Mouse (Mus musculus): Measurements from ENCODE around the gene Adgrg3. TPM values are rescaled to one million over a fixed set of nuclear protein-coding genes. Genes with fewer than 3 reads are reported as not detected.

Adgrg3 gene
- 15.5 and 21.6 TPM in 2 replicates for total RNA-seq (2015)
- total RNA-seq (2017), result 28.8 and 38.7 TPM in 2 replicates

DNA sequence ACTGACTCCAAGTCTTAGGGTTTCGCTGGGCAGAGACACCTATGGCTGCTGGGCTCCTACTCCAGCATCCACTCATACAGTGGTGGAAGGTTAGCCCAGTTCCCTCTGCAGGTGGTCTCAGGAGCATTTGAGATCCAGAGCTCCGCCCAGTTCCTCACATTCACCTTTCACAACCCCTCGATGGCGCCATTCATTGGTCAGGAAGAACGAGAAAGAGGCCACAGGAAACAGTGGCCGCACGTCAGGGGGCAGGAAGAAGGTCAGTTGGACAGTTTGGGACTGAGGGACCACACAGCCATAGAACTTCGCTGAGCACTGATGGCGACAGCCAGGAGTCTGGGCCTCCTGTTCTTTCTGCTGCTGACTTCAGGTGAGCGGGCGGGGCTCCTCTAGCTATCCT, at the start of gene Adgrg3:
TSS of gene Adgrg3 (plus strand) at position 242 of the 400 bp plus-strand sequence.
- peak; percentile 72 for ATAC-seq (ENCODE audit: poor library complexity, severe bottlenecking)

DNA sequence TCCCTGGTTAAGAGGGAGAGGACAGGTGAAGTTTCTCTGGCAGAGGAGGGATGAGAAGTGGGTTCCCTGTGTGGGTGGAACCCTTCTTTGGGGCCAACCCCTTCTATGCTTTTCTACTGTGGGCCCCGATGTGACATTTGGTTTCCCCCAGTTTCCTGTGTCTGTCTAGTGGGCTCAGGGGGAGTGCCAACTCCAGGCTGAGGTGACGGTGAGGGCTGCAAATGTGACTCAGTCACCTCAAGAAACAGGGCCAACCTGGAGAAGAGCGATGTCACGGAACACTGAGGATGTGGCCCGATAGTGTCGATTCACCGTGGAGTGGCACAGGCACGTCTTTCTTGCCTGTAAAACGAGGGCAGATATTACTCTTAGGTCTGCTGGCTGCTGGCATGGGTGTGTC, 44.2 kb upstream of the Adgrg3 start:
- ATAC-seq (ENCODE audit: poor library complexity, severe bottlenecking), result peak; percentile 30; the same call in 1 of the 2 replicates

DNA sequence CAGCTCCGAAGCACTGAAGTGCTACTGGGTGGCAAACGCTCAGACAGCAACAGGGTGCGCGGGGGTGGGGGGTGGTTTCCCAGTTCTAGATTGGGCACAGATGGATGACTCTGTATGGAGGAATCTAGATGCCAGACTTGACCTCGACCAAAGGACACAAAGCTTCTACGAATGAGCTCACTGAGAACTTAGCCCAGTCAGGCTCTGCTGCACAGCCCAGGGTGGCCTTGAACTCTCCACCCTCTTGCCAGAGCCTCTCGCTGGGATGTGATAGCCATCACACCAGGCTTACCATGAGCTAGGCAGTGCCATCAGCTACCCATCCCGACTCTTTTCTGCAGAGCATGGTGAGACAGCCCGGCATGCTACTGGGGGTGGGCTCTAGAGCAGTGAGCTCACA, 43.7 kb upstream of the Adgrg3 start:
- ATAC-seq (ENCODE audit: poor library complexity, severe bottlenecking), result no peak

DNA sequence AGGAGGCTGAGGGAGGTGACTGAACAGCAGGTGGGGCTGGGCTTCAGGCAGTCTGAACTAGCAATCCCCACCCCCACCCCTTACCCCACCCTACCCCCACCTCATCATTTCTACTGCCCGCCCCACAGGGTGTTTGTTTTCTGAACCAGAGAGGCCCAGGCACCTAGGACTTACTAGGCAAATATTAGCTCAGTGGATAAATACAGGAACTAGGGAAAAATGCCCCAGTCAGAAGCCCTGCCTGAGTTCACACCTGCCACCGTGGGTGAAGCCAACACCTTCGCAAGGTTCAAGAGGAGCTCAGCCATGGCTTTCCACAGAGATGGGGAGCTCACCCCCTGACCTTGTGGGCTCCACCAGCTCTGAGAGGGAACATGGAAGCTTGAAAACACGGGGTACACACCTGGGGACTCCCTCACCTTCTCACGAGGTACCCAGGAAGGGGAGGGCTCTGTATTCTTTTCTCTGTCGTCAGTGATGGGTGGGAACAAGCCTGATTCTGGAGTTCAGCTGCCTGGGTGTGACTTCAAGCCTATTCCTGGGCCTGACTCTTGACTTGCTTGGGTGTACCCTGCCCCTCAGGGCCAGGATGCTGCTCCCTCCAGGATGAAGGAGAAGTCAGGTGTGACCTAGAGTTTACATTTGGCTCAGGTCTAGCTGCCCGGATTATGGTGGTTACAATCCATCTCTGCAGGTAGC, 42.9 kb upstream of the Adgrg3 start, which contains the start of gene Adgrg1:
TSS of gene Adgrg1 (plus strand) at position 285 of the 699 bp plus-strand sequence.
- ATAC-seq (ENCODE audit: poor library complexity, severe bottlenecking), result no peak

DNA sequence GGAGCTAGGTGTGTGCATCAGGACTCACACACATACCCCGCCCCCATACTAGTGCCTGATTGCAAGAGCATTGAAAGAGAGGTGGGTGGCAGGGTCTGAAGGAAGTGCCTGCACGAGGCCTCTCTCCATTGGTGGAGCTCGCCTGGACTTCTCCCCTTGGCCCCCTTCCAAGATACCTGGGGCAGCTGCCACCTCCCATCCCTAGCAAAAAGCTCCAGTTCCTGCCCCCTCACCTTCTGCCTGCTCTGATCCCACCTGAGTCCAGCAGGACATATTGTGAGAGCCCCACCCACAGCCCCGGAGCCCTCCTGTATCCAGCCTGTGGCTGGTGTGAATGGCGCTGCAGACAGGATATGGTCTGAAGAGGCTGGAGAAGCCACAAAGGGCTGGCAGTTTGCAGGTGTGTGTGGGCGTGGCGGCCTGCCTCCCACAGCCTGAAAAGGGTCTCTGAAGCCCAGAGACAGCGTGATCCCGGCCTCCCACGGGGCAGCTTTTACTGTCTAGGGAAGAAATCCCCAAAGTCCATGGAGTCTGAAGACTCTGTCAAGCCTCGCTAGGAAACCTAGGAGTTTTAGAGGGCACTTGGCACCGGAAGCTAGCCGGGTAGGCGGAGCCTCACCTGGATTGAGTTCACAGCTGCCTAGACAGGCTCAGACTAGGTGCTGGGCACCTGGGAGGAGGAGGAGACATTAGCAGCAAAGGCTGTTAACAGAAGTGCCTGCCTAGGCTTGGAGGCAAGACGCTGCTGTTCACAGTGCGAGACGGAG, 40.7 kb upstream of the Adgrg3 start:
- peak; percentile 38 for ATAC-seq (ENCODE audit: poor library complexity, severe bottlenecking)

DNA sequence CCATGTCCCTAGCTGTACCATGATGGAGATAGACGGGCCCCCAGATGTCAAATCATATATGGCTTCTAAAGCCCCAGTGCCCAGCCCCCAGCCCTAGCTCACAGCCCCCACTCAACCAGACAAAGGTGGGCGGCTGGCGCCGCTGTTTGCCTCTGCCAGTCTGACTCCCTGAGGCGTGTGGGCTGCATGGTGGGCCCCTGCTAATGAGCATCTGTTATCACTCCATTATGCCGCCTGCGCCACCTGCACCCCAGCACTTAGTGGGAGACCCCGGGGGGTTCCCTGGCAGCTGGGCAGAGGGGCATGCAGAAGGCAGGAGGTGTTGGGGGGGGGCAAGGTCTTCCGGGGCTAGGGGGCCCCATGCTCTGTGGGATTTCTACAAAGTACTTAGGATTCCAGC, 39.4 kb upstream of the Adgrg3 start:
- ATAC-seq (ENCODE audit: poor library complexity, severe bottlenecking), result no peak

DNA sequence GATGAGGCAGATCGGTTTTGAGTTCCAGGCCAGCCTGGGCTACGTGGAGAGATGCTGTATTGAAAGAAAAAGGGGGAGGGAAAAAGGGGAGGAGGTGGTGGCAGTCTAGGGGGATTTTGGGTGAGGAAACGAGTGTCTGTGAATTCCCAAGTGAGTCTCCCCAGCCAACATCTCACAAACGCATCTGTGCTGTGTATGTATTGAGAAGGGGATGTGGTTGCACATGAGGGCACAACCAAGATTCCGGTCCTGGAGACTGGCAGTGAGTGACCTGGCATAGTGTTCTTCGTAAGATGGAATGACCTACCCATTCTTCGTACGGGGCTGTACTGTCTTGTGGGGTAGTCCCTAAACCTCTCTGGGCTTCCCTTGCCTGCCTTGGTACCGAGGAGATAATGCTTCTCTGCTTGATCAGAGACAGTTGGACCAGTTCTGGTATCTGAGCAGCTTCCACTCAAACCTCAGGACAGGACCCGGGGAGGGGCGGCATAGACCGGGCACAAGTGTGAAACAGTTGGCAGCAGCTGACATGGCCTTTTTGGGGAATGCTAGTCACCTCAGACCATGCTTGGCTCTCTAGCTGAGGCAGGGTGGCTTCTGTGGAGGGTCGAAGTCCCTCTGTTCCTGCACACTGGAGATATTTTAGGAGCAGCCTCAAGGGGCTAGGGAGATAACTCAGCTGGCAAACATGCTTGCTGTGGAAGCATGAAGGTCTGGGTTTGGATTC, 38.7 kb upstream of the Adgrg3 start:
- peak; percentile 33; the same call in 1 of the 2 replicates for ATAC-seq (ENCODE audit: poor library complexity, severe bottlenecking)

DNA sequence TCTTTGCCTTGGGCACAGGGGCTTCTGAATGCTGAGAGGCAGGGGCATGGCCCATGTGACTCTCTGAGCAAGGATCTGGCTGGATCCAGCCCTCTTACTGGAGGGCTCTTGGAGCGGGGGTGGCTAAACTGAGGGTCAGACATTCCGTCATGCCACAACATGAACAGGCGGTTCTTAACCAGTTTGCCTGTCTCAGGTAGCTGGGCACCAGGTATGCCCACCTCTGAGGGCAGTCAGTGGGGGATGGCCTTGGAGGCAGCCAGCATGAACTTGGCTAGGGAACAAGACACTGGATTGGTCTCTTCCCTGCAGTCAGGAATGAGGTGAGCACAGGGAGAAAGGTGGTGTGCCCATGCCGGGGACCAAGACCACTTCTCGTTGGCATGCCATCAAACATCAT, 37.3 kb upstream of the Adgrg3 start:
- ATAC-seq (ENCODE audit: poor library complexity, severe bottlenecking), result no peak

DNA sequence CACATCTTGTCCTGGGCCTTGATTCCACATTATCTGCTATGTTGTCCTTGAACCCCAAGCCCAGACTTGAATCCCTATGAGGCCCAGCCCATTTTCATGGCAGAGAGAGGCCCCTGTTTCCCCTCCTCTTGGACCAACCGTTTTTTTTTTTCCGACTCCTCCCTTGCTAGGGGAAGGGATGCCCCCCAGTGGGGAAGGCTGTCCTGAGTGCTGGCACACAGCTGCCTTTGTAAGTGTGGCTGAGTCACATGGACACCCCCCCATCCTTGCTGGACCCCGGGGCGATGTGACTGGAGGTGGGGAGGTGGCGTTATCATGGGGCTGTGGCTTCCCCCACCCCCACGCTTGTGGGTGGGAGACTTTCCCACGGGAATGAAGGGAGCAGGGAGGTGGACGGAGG, 36.5 kb upstream of the Adgrg3 start:
- ATAC-seq (ENCODE audit: poor library complexity, severe bottlenecking), result no peak

DNA sequence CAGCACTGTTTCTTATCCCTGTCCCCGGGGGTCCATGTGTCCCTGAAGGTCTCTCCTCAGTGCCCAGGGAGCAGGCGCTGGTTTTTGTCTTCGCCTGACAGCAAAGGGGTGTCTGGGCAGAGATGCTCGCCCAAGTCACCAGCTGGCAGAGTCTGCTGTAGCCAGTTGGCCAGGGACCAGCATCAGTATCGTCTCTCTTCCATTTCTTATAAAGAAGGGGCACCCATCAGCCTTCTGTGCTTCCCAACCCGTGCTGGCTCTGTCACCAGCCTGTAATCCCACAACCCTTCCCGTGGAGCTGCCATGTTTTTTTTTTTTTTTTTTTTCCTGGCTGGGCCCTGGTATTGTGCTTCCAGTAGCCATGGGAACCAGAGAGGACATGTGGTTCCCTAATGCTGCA, 35.6 kb upstream of the Adgrg3 start:
- ATAC-seq (ENCODE audit: poor library complexity, severe bottlenecking), result no peak

DNA sequence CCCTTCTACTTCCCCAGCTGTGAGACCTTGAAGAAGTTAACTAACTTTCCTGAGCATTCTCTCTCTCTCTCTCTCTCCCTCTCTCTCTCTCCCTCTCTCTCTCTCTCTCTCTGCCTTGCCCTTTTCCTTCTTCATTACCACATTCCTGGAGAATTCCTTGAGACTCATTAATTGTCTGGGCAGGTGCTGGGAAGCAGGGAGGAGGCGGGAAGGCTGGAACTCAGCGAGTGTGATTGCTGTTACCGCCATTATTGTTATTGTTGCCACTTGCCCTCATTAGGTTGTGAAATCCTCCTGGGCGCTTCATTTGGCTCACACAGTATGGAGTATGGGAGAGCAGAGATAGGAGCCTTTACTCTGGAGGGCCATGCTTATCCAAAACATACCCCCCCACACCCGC, 34.3 kb upstream of the Adgrg3 start:
- ATAC-seq (ENCODE audit: poor library complexity, severe bottlenecking), result no peak

DNA sequence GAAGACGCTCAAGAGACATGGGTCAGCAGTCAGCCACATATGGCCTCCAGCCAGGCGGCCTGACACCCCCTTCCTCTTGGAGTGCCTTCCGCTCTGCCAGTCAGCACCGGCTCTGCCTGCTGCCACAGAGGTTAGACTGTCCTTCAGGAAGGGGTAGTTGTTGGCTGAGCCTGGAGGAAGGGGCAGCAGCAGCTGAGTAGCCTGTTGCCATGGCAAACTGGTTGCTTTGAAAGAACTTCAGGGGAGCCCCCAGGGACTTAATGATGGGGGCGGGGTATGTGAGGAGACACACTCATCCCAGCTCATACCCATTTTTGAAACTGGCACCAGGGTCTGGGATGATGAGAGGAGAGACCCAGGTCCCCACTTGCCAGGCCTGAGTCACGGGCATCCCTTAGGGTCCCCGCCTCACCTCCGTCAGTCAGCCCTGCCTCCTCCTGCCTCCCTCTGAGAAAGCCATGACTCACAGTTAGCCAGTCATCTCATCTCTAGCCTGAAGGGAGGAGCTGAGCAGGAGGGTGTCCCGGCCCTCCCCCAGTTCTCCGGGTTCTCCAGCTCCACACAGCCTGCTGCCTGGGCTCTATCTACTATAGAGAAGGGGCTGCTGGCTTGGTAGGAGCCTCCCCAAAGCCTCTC, 33.5 kb upstream of the Adgrg3 start:
- peak; percentile 67 for ATAC-seq (ENCODE audit: poor library complexity, severe bottlenecking)

DNA sequence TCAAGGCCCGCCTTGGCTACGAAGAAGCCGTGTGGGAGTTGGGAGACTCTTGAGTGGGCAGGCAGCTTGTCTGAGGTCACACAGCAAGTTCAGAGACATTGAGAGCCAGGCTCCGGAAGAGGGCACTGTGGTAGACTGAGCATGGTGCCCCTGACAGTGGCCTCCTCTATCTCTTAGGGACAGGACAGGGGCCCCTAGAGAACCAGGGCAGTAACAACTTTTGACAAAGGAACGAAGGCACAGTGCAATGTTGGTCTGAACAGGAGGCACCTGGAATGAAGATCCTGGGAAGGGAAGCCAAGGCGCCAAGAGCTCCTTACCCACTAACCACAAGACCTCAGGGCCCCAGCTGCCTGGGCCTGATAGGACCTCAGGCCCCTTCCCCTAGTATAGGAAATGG, 32.5 kb upstream of the Adgrg3 start:
- peak; percentile 60 for ATAC-seq (ENCODE audit: poor library complexity, severe bottlenecking)

DNA sequence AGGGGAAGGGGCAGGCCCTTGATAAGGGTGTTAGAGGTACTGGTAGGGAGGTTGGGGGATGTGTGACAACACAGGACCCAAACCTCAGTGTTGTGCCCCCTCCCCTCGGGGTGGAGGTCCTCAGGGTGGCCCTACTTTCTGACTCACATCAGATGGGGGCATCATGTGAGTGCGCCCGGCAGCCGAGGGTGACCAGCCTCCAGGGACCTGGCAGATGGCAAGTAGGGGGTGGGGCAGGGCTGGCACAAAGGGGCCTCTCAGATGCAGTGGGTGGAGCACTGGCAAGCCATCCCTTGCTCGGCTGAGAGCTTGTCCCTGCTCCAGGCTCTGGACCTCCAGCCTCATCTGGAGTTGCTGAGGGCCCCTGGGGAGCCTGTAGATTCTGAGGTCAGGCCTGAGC, 30.8 kb upstream of the Adgrg3 start:
- ATAC-seq (ENCODE audit: poor library complexity, severe bottlenecking), result no peak

DNA sequence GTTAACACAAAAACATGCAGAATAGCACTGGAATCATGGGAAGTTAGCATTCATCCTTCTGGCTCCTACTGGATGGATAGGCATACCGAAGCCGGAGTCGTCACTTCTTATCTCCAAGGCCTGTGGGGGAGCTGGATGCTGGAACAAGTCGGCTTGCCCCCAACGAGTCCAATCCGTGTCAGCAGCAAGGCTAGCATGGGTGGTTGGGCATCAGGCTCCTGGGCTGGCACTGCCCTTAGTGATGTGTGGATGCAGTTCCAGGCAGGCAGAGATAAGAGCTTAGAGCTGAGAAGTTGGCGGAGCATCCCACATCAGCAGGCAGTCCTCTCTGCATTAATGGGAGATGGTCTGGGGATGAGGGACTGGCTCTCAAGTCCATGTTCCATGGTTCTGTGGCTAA, 29.9 kb upstream of the Adgrg3 start:
- ATAC-seq (ENCODE audit: poor library complexity, severe bottlenecking), result no peak

DNA sequence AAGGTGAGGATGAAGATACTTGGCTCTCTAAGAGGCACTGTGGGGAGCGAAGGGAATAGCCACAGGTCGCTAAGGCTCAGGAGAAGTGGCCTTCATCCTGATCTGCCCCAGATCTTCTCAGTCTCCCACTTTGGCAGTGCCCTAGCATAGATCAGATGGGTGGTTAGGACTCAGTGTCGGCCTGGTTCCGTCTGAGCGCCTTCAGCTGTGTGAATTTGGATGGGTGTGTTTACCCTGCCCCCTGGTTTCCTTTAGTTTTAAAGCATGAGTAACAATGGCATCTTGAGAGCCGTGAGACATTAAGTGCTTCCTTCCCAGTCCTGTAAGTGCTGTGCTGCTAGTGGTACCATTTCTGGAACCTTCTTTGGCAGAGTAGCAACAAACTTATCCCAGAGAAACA, 28.9 kb upstream of the Adgrg3 start:
- ATAC-seq (ENCODE audit: poor library complexity, severe bottlenecking), result no peak

DNA sequence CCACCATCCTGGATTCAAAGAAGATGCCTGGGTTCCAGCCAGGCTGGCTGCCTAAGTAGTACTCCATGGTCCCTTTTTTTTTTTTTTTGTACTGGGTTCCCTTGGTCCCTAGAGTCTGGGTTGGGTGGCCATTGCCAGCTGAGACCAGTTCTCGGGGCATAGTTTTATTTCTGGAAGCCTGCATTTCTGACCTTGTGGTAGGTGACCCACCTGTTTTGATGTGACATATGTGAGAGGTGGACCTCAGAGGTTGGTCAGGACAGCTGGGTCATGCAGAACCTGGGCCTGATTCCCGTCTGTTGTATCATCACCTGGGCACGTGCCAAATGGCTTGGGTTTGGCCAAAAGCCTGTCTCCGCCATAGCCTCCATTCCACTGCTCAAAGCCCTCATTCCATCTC, 27.8 kb upstream of the Adgrg3 start:
- no peak for ATAC-seq (ENCODE audit: poor library complexity, severe bottlenecking)

DNA sequence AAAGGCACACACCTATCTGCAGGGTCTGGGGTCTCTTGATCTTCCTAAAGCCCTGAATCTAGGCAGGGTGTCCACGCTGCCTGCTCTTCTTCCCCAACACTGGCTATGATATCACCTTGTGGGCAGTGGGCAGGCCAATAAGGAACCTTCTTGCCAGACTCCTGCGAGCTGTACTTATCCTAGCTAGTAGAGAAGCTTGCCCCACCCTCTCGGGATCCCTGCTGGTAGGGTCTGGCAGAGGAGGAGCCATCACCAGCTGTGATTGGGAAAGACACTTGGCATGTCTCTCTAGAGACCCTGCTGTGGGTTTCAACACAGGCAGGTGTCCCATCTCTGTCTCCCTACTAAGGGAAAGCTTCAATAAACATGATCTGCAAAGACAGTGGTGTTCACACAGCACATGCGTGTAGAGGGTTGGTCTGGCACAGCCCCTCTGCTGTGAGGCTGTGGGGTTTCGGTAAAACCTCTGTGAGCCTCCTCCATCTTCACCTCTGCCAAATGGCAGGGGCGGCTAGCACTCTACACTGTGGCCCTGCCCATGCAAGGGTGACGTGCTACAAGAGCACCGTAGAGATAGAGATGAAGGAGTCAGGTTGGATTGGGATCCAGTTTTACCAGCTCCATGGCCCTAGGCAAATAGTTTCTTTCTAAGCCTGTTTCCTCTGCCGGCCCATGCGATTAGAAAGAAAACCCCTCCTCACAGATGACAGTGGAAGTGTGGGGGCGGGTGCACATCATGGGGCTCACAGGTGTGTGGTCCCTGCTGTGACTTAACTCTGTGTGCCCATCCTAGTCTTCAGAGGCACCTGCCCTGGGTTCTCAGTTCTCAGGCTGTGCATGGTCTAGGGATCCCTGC, 26.7 kb upstream of the Adgrg3 start:
- ATAC-seq (ENCODE audit: poor library complexity, severe bottlenecking), result no peak

DNA sequence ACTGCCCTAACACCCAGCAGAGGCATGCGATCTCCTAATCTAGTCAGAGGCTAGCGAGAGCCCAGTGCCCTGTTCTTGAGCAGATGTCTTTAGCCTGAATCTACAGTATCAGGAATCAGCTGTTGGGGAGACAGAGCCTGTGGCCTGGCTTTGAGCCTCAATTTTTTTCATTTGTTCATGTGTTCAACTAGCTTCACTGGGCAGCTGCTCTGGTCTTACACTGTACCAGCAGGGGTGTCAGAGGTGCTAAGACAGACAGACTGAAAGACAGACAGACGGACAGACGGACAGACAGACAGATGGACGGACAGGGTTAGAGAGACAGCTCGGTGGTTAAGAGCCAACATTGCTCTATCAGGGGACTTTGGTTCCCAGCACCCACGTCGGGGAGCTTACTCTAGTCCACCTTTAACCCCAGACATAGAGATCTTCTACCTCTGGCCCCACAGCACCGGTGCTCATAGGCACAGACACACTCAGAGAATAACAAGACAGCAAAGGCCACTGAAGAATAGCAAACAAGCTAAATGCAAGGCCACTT, 26.0 kb upstream of the Adgrg3 start:
- ATAC-seq (ENCODE audit: poor library complexity, severe bottlenecking), result no peak

DNA sequence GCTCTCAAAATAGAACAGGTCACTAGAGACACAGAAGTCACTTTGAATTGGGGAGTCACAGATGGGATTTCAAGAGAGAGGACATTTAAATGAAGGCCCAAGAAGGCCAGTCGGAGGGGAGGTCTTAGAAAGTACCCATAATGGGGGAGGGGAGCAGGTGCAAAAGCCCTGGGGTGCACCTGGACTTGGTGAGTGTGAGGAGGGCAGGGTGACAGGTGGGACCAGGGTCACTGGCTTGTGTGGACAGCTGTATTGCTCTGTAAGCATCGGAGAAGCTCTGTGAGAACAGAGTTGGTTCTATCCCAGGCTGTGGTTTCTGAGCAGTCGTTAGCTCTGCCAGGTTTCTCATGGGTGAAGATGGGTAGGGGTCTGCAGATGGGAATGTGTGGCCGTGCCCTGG, 25.5 kb upstream of the Adgrg3 start:
- no peak for ATAC-seq (ENCODE audit: poor library complexity, severe bottlenecking)
